Mouse (Mus musculus): ENCODE results near the gene Bcl7b. TPM values are rescaled to one million over a fixed set of nuclear protein-coding genes. Genes with fewer than 3 reads are reported as not detected.

The Bcl7b gene
- total RNA-seq, 1 experiment, result 17.5 TPM

DNA sequence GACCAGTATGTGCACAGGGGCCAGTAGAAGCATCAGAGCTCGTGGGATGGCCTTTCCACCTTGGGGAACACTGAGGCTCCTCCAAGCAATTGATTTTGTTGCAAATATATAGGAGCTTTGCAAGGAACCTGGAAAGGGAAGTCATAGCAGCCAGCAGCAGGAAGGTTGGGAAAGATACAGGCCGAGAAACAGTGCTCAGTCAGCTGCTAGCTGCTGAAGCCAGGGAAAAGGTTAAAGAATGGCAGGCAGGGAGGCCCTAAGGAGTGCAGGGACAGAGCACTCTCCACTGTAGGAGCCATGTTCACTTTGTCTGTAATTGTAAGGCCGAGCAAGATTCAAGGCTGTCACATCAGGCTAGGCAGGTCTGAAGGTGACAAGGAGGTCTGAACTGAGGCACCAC, 10.4 kb downstream of the Bcl7b start:
- peaks cover 40% of the 10 kb centered on the region for H3K36me3 ChIP-seq (ENCODE audit: control insufficient read depth, insufficient read depth, low read length, poor library complexity, severe bottlenecking)

GRCm38 (mm10) chr5:135178996-135179395, 10.9 kb downstream of the Bcl7b start:
- Histone ChIP-seq H3K4me1 (ENCODE audit: control insufficient read depth in 2 of 2, insufficient read depth in 2 of 2, low read length in 2 of 2, poor library complexity in 1 of 2) (peaks cover 2 to 29% of the 10 kb centered on the region in 2 experiments; a peak in 2 of 4 replicates), H3K36me3 (ENCODE audit: control insufficient read depth, insufficient read depth, low read length, poor library complexity, severe bottlenecking) (peaks cover 40% of the 10 kb centered on the region), H3K9me3 (ENCODE audit: control insufficient read depth, insufficient read depth, low read depth, low read length) (no peaks in the 10 kb centered on the region), H3K9ac (ENCODE audit: insufficient read depth, low read depth, low read length, poor library complexity, severe bottlenecking) (no peak overlapping the region), H3K27ac (ENCODE audit: insufficient read depth, low read depth, low read length, poor library complexity, severe bottlenecking) (no peak overlapping the region), H3K4me3 (ENCODE audit: insufficient read depth in 1 of 2, low read depth in 1 of 2, low read length in 2 of 2, poor library complexity in 1 of 2, severe bottlenecking in 1 of 2) (no peak overlapping the region)
- TF ChIP-seq CHD2 (IDR thresholded peaks at IDR 0.05; ENCODE audit: low read depth, low read length), result no peak
- no peak for TF ChIP-seq MAFK (IDR thresholded peaks at IDR 0.05; ENCODE audit: insufficient read depth, low read depth, low read length)
- no peak for TF ChIP-seq ZNF384 (IDR thresholded peaks at IDR 0.05; ENCODE audit: low read depth, low read length)
- no peak for TF ChIP-seq HCFC1 (IDR thresholded peaks at IDR 0.05; ENCODE audit: borderline replicate concordance, insufficient read depth, low read length)
- no peak for TF ChIP-seq ZC3H11A (IDR thresholded peaks at IDR 0.05; ENCODE audit: borderline replicate concordance, low read depth, low read length)
- no peak for DNase-seq (ENCODE audit: low read depth, low spot score)
- in situ Hi-C loops (cut with MboI; ENCODE audit: low sequenced_read_pairs in 2 of 2, unreplicated experiment in 2 of 2), result no loop called here

More for the DNA sequence above, 10.4 kb downstream of the Bcl7b start:
- in situ Hi-C loops (cut with MboI; ENCODE audit: low sequenced_read_pairs in 2 of 2, unreplicated experiment in 2 of 2), result no loop called here
- no peak for DNase-seq (ENCODE audit: low read depth, low spot score)
- TF ChIP-seq ZC3H11A (IDR thresholded peaks at IDR 0.05; ENCODE audit: borderline replicate concordance, low read depth, low read length), result no peak
- no peak for TF ChIP-seq MAFK (IDR thresholded peaks at IDR 0.05; ENCODE audit: insufficient read depth, low read depth, low read length)
- TF ChIP-seq CHD2 (IDR thresholded peaks at IDR 0.05; ENCODE audit: low read depth, low read length), result no peak
- TF ChIP-seq ZNF384 (IDR thresholded peaks at IDR 0.05; ENCODE audit: low read depth, low read length), result no peak
- TF ChIP-seq HCFC1 (IDR thresholded peaks at IDR 0.05; ENCODE audit: borderline replicate concordance, insufficient read depth, low read length), result no peak
- Histone ChIP-seq H3K4me1 (ENCODE audit: control insufficient read depth in 2 of 2, insufficient read depth in 2 of 2, low read length in 2 of 2, poor library complexity in 1 of 2) (peaks cover 2 to 29% of the 10 kb centered on the region in 2 experiments; a peak in 2 of 4 replicates), H3K9ac (ENCODE audit: insufficient read depth, low read depth, low read length, poor library complexity, severe bottlenecking) (no peak overlapping the region), H3K4me3 (ENCODE audit: insufficient read depth in 1 of 2, low read depth in 1 of 2, low read length in 2 of 2, poor library complexity in 1 of 2, severe bottlenecking in 1 of 2) (no peak overlapping the region), H3K27ac (ENCODE audit: insufficient read depth, low read depth, low read length, poor library complexity, severe bottlenecking) (no peak overlapping the region), H3K9me3 (ENCODE audit: control insufficient read depth, insufficient read depth, low read depth, low read length) (no peaks in the 10 kb centered on the region)

DNA sequence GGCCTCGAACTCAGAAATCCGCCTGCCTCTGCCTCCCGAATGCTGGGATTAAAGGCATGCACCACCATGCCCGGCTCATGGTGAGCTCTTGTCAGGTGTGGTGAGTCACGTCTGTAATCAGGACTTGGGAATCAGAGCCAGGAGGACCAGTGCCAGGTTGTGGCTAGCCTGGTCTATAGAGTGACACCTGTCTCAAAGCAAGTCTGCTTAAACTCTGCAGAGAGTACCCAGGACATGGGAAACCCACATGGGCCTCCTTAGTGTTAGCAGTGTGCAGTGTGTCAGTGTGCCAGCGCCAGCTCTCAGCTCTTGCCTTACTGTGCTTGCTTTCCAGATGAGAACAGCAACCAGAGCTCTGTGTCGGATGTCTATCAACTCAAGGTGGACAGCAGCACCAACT, 11.5 kb downstream of the Bcl7b start:
- TF ChIP-seq HCFC1 (IDR thresholded peaks at IDR 0.05; ENCODE audit: borderline replicate concordance, insufficient read depth, low read length) (no peak), ZNF384 (IDR thresholded peaks at IDR 0.05; ENCODE audit: low read depth, low read length) (no peak), CHD2 (IDR thresholded peaks at IDR 0.05; ENCODE audit: low read depth, low read length) (no peak), ZC3H11A (IDR thresholded peaks at IDR 0.05; ENCODE audit: borderline replicate concordance, low read depth, low read length) (no peak), MAFK (IDR thresholded peaks at IDR 0.05; ENCODE audit: insufficient read depth, low read depth, low read length) (no peak)
- peaks cover 2 to 27% of the 10 kb centered on the region in 2 experiments; a peak in 2 of 4 replicates for H3K4me1 ChIP-seq (ENCODE audit: control insufficient read depth in 2 of 2, insufficient read depth in 2 of 2, low read length in 2 of 2, poor library complexity in 1 of 2)
- peaks cover 40% of the 10 kb centered on the region for H3K36me3 ChIP-seq (ENCODE audit: control insufficient read depth, insufficient read depth, low read length, poor library complexity, severe bottlenecking)
- in situ Hi-C loops (cut with MboI; ENCODE audit: low sequenced_read_pairs in 2 of 2, unreplicated experiment in 2 of 2), result no loop called here
- no peak overlapping the region for H3K4me3 ChIP-seq (ENCODE audit: insufficient read depth in 1 of 2, low read depth in 1 of 2, low read length in 2 of 2, poor library complexity in 1 of 2, severe bottlenecking in 1 of 2)
- H3K27ac ChIP-seq (ENCODE audit: insufficient read depth, low read depth, low read length, poor library complexity, severe bottlenecking), result no peak overlapping the region
- no peak for DNase-seq (ENCODE audit: low read depth, low spot score)
- no peaks in the 10 kb centered on the region for H3K9me3 ChIP-seq (ENCODE audit: control insufficient read depth, insufficient read depth, low read depth, low read length)
- H3K9ac ChIP-seq (ENCODE audit: insufficient read depth, low read depth, low read length, poor library complexity, severe bottlenecking), result no peak overlapping the region

GRCm38 (mm10) chr5:135180796-135181195, 12.7 kb downstream of the Bcl7b start:
- Histone ChIP-seq H3K9ac (ENCODE audit: insufficient read depth, low read depth, low read length, poor library complexity, severe bottlenecking) (no peak overlapping the region), H3K9me3 (ENCODE audit: control insufficient read depth, insufficient read depth, low read depth, low read length) (no peaks in the 10 kb centered on the region), H3K4me3 (ENCODE audit: insufficient read depth in 1 of 2, low read depth in 1 of 2, low read length in 2 of 2, poor library complexity in 1 of 2, severe bottlenecking in 1 of 2) (no peak overlapping the region), H3K36me3 (ENCODE audit: control insufficient read depth, insufficient read depth, low read length, poor library complexity, severe bottlenecking) (peaks cover 38% of the 10 kb centered on the region), H3K4me1 (ENCODE audit: control insufficient read depth in 2 of 2, insufficient read depth in 2 of 2, low read length in 2 of 2, poor library complexity in 1 of 2) (peaks cover 2 to 21% of the 10 kb centered on the region in 2 experiments; a peak in 2 of 4 replicates), H3K27ac (ENCODE audit: insufficient read depth, low read depth, low read length, poor library complexity, severe bottlenecking) (no peak overlapping the region)
- in situ Hi-C loops (cut with MboI; ENCODE audit: low sequenced_read_pairs in 2 of 2, unreplicated experiment in 2 of 2), result no loop called here
- no peak for DNase-seq (ENCODE audit: low read depth, low spot score)
- TF ChIP-seq ZC3H11A (IDR thresholded peaks at IDR 0.05; ENCODE audit: borderline replicate concordance, low read depth, low read length) (no peak), MAFK (IDR thresholded peaks at IDR 0.05; ENCODE audit: insufficient read depth, low read depth, low read length) (no peak), CHD2 (IDR thresholded peaks at IDR 0.05; ENCODE audit: low read depth, low read length) (no peak), ZNF384 (IDR thresholded peaks at IDR 0.05; ENCODE audit: low read depth, low read length) (no peak), HCFC1 (IDR thresholded peaks at IDR 0.05; ENCODE audit: borderline replicate concordance, insufficient read depth, low read length) (no peak)

Measured in ES-E14 (cell line).